Mouse (Mus musculus) E14TG2a.4 (cell line): Measurements from ENCODE around the gene Dhx34.

Experiments
- CTCF ChIP-seq: conservative IDR thresholded peaks from 2 replicates; pipeline ENCODE4 v1.5.1; 2014; ENCODE audit warnings: low read length
- NANOG ChIP-seq: IDR thresholded peaks from 2 replicates; pipeline ENCODE4 v1.6.1; 2014; ENCODE audit warnings: borderline replicate concordance, low read length, mixed read lengths
- POU5F1 ChIP-seq: IDR thresholded peaks from 2 replicates; pipeline ENCODE4 v1.6.1; 2014; ENCODE audit warnings: low read length, borderline replicate concordance

DNA sequence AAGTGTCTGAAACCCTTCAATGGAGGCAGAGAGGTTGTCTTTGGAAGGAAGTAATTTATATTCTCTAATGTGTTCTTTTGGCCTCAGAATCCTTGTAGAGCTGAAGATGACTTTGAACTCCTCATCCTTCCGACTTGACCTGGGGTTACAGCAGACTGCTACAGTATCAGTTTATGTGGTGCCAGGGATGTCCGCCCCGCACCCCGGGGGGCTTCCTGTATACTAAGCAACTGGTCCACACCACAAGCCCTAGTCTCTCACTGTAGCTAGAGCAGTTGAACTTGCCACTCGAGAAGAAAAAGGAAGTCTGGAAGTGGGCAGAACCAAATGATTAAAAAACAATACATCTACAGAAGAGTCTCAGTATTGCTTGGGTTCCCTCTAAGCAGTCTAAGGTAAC lies 42.0 kb upstream of the Dhx34 start:
- no peak for TF ChIP-seq CTCF
- TF ChIP-seq POU5F1 = no peak
- TF ChIP-seq NANOG = no peak
